Mouse (Mus musculus): Measurements from ENCODE around the gene Selenof.
A peak's percentile ranks its signal among the peaks of the same experiment; 100 is the strongest.

Gene Selenof

GRCm38 (mm10) chr3:144570047-144570815 is at the start of gene Selenof, which contains the start of gene Hs2st1:
TSS of gene Selenof (plus strand) at chr3:144570304.
TSS of gene Hs2st1 (minus strand) at chr3:144570181.
- DNase-seq: peak; percentile 94

- no peak for DNase-seq
These were observed 42.2 kb upstream of the Selenof start for GRCm38 (mm10) chr3:144527918-144528317.

GRCm38 (mm10) chr3:144531023-144531422 is 39.1 kb upstream of the Selenof start:
- no peak for DNase-seq

GRCm38 (mm10) chr3:144535056-144535455 is 35.0 kb upstream of the Selenof start:
- no peak for DNase-seq

- peak; percentile 52 for DNase-seq
These were observed 32.8 kb upstream of the Selenof start for GRCm38 (mm10) chr3:144537078-144537855.

- DNase-seq: no peak
These were observed 31.1 kb upstream of the Selenof start for GRCm38 (mm10) chr3:144539051-144539450.

GRCm38 (mm10) chr3:144540805-144541204 is 29.3 kb upstream of the Selenof start:
- no peak for DNase-seq

- DNase-seq: no peak
These were observed 28.1 kb upstream of the Selenof start for GRCm38 (mm10) chr3:144541906-144542438.

- DNase-seq: no peak
These were observed 25.0 kb upstream of the Selenof start for GRCm38 (mm10) chr3:144545152-144545551.

- no peak for DNase-seq
These were observed 24.3 kb upstream of the Selenof start for GRCm38 (mm10) chr3:144545832-144546231.

GRCm38 (mm10) chr3:144546490-144546889 is 23.6 kb upstream of the Selenof start:
- no peak for DNase-seq

GRCm38 (mm10) chr3:144548186-144548845 is 21.8 kb upstream of the Selenof start:
- DNase-seq: peak; percentile 57

- no peak for DNase-seq
These were observed 20.1 kb upstream of the Selenof start for GRCm38 (mm10) chr3:144550036-144550435.

- no peak for DNase-seq
These were observed 19.4 kb upstream of the Selenof start for GRCm38 (mm10) chr3:144550659-144551058.

GRCm38 (mm10) chr3:144551416-144551815 is 18.7 kb upstream of the Selenof start:
- DNase-seq: peak; percentile 57

- no peak for DNase-seq
These were observed 16.2 kb upstream of the Selenof start for GRCm38 (mm10) chr3:144553942-144554341.

- DNase-seq: no peak
These were observed 15.6 kb upstream of the Selenof start for GRCm38 (mm10) chr3:144554503-144554902.

GRCm38 (mm10) chr3:144555144-144555543 is 15.0 kb upstream of the Selenof start:
- no peak for DNase-seq

GRCm38 (mm10) chr3:144556625-144557324 is 13.3 kb upstream of the Selenof start:
- no peak for DNase-seq

- no peak for DNase-seq
These were observed 11.8 kb upstream of the Selenof start for GRCm38 (mm10) chr3:144558274-144558673.

- DNase-seq: peak; percentile 62
These were observed 8.4 kb upstream of the Selenof start for GRCm38 (mm10) chr3:144561511-144562250.

GRCm38 (mm10) chr3:144563916-144564315 is 6.2 kb upstream of the Selenof start:
- DNase-seq: no peak

Data from thymus, postnatal 4 days (tissue).